Mouse (Mus musculus): ENCODE measurements around the gene Tm7sf2. TPM values are rescaled to one million over a fixed set of nuclear protein-coding genes. Genes with fewer than 3 reads are reported as not detected.

Tm7sf2 gene
- total and polyA plus RNA-seq, 3 experiments = 15.0 to 24.0 (median 17.2) TPM

GRCm38 (mm10) chr19:6038326-6038725 lies 29.8 kb downstream of the Tm7sf2 start:
- Histone ChIP-seq H3K27me3 (ENCODE audit: insufficient read depth, low read length) (0 out of 2 replicates have a peak, but pooled peaks cover 2% of the 10 kb centered on the region), H3K4me1 (ENCODE audit: insufficient read depth, low read depth, low read length) (peaks cover 13% of the 10 kb centered on the region), H3K4me3 (ENCODE audit: low read depth, low read length) (no peak overlapping the region), H3K36me3 (replicated peaks) (peaks cover 13% of the 10 kb centered on the region), H3K9me3 (replicated peaks) (no peaks in the 10 kb centered on the region)
- DNase-seq (ENCODE audit: low spot score) = no peak
- no peak for TF ChIP-seq GATA1 (IDR thresholded peaks at IDR 0.05; ENCODE audit: borderline replicate concordance, low read length)
- TF ChIP-seq TAL1 (conservative IDR thresholded peaks at IDR 0.05; ENCODE audit: low read depth, low read length) = no peak
- no peak for TF ChIP-seq POLR2AphosphoS5 (IDR thresholded peaks at IDR 0.05; ENCODE audit: insufficient replicate concordance, low read depth, low read length)
- no peak for ATAC-seq (ENCODE audit: extremely low read depth, insufficient number of reproducible peaks, low FRiP score, poor library complexity, severe bottlenecking)

GRCm38 (mm10) chr19:6037695-6038094 lies 30.5 kb downstream of the Tm7sf2 start:
- H3K4me3 ChIP-seq (ENCODE audit: low read depth, low read length) = no peak overlapping the region
- peaks cover 4% of the 10 kb centered on the region; the same call in 1 of the 2 replicates for H3K27me3 ChIP-seq (ENCODE audit: insufficient read depth, low read length)
- ATAC-seq (ENCODE audit: extremely low read depth, insufficient number of reproducible peaks, low FRiP score, poor library complexity, severe bottlenecking) (no peak), DNase-seq (ENCODE audit: low spot score) (no peak)
- H3K4me1 ChIP-seq (ENCODE audit: insufficient read depth, low read depth, low read length) = peaks cover 14% of the 10 kb centered on the region
- peaks cover 13% of the 10 kb centered on the region for H3K36me3 ChIP-seq (replicated peaks)
- H3K9me3 ChIP-seq (replicated peaks) = no peaks in the 10 kb centered on the region
- TF ChIP-seq POLR2AphosphoS5 (IDR thresholded peaks at IDR 0.05; ENCODE audit: insufficient replicate concordance, low read depth, low read length) = no peak
- TF ChIP-seq GATA2 (IDR thresholded peaks at IDR 0.05; ENCODE audit: borderline replicate concordance, low read depth, low read length) = no peak
- no peak for TF ChIP-seq CTCF (IDR thresholded peaks at IDR 0.05; ENCODE audit: low read depth, low read length)
- TF ChIP-seq GATA1 (IDR thresholded peaks at IDR 0.05; ENCODE audit: borderline replicate concordance, low read length) = no peak
- no peak for TF ChIP-seq TAL1 (conservative IDR thresholded peaks at IDR 0.05; ENCODE audit: low read depth, low read length)

- no peaks in the 10 kb centered on the region for H3K9me3 ChIP-seq (replicated peaks)
- H3K4me3 ChIP-seq (ENCODE audit: low read depth, low read length) = no peak overlapping the region
- TF ChIP-seq TAL1 (conservative IDR thresholded peaks at IDR 0.05; ENCODE audit: low read depth, low read length) (no peak), GATA1 (IDR thresholded peaks at IDR 0.05; ENCODE audit: borderline replicate concordance, low read length) (no peak), POLR2AphosphoS5 (IDR thresholded peaks at IDR 0.05; ENCODE audit: insufficient replicate concordance, low read depth, low read length) (no peak), CTCF (IDR thresholded peaks at IDR 0.05; ENCODE audit: low read depth, low read length) (no peak), GATA2 (IDR thresholded peaks at IDR 0.05; ENCODE audit: borderline replicate concordance, low read depth, low read length) (no peak)
- DNase-seq (ENCODE audit: low spot score) (no peak), ATAC-seq (ENCODE audit: extremely low read depth, insufficient number of reproducible peaks, low FRiP score, poor library complexity, severe bottlenecking) (no peak)
- H3K4me1 ChIP-seq (ENCODE audit: insufficient read depth, low read depth, low read length) = peaks cover 14% of the 10 kb centered on the region; the same call in 1 of the 2 replicates
- H3K36me3 ChIP-seq (replicated peaks) = no peaks in the 10 kb centered on the region
- peaks cover 10% of the 10 kb centered on the region for H3K27me3 ChIP-seq (ENCODE audit: insufficient read depth, low read length)
Measured at GRCm38 (mm10) chr19:6035966-6036585, 32.1 kb downstream of the Tm7sf2 start.

- Histone ChIP-seq H3K9me3 (replicated peaks) (no peaks in the 10 kb centered on the region), H3K27me3 (ENCODE audit: insufficient read depth, low read length) (peaks cover 17% of the 10 kb centered on the region), H3K4me1 (ENCODE audit: insufficient read depth, low read depth, low read length) (peaks cover 27% of the 10 kb centered on the region), H3K36me3 (replicated peaks) (no peaks in the 10 kb centered on the region), H3K4me3 (ENCODE audit: low read depth, low read length) (no peak overlapping the region)
- ATAC-seq (ENCODE audit: extremely low read depth, insufficient number of reproducible peaks, low FRiP score, poor library complexity, severe bottlenecking) = no peak
- TF ChIP-seq CTCF (IDR thresholded peaks at IDR 0.05; ENCODE audit: low read depth, low read length) = no peak
- no peak for TF ChIP-seq GATA1 (IDR thresholded peaks at IDR 0.05; ENCODE audit: borderline replicate concordance, low read length)
- TF ChIP-seq GATA2 (IDR thresholded peaks at IDR 0.05; ENCODE audit: borderline replicate concordance, low read depth, low read length) = no peak
- no peak for TF ChIP-seq POLR2AphosphoS5 (IDR thresholded peaks at IDR 0.05; ENCODE audit: insufficient replicate concordance, low read depth, low read length)
- TF ChIP-seq TAL1 (conservative IDR thresholded peaks at IDR 0.05; ENCODE audit: low read depth, low read length) = no peak
- DNase-seq (ENCODE audit: low spot score) = no peak
Measured at GRCm38 (mm10) chr19:6030520-6031280, 37.5 kb downstream of the Tm7sf2 start.

DNA sequence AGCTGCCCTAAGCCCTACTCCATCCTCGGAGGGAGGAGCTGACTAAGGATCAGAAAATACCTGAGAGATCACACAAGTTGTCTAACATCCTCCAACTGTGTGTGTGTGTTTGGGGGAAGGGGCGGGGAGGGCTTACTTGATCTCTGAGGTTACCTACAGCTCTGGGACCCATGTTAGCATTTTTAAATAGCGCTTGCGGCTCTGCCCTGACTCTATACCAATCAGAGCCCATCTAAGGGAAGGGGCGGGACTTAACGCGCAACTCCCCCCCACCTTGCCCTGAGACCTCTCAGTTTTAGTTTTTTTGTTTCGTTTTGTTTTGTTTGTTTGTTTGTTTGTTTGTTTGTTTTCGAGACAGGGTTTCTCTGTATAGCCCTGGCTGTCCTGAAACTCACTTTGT lies 38.7 kb downstream of the Tm7sf2 start:
- Histone ChIP-seq H3K27me3 (ENCODE audit: insufficient read depth, low read length) (peaks cover 28% of the 10 kb centered on the region), H3K4me3 (ENCODE audit: low read depth, low read length) (no peak overlapping the region), H3K9me3 (replicated peaks) (no peaks in the 10 kb centered on the region), H3K4me1 (ENCODE audit: insufficient read depth, low read depth, low read length) (peaks cover 27% of the 10 kb centered on the region), H3K36me3 (replicated peaks) (no peaks in the 10 kb centered on the region)
- no peak for ATAC-seq (ENCODE audit: extremely low read depth, insufficient number of reproducible peaks, low FRiP score, poor library complexity, severe bottlenecking)
- TF ChIP-seq GATA1 (IDR thresholded peaks at IDR 0.05; ENCODE audit: borderline replicate concordance, low read length) = no peak
- TF ChIP-seq CTCF (IDR thresholded peaks at IDR 0.05; ENCODE audit: low read depth, low read length) = no peak
- TF ChIP-seq TAL1 (conservative IDR thresholded peaks at IDR 0.05; ENCODE audit: low read depth, low read length) = no peak
- TF ChIP-seq POLR2AphosphoS5 (IDR thresholded peaks at IDR 0.05; ENCODE audit: insufficient replicate concordance, low read depth, low read length) = no peak
- no peak for TF ChIP-seq GATA2 (IDR thresholded peaks at IDR 0.05; ENCODE audit: borderline replicate concordance, low read depth, low read length)
- DNase-seq (ENCODE audit: low spot score) = no peak

- ATAC-seq (ENCODE audit: extremely low read depth, insufficient number of reproducible peaks, low FRiP score, poor library complexity, severe bottlenecking) (no peak), DNase-seq (ENCODE audit: low spot score) (no peak)
- no peaks in the 10 kb centered on the region for H3K36me3 ChIP-seq (replicated peaks)
- H3K4me3 ChIP-seq (ENCODE audit: low read depth, low read length) = no peak overlapping the region
- no peaks in the 10 kb centered on the region for H3K9me3 ChIP-seq (replicated peaks)
- peaks cover 27% of the 10 kb centered on the region for H3K4me1 ChIP-seq (ENCODE audit: insufficient read depth, low read depth, low read length)
- TF ChIP-seq GATA2 (IDR thresholded peaks at IDR 0.05; ENCODE audit: borderline replicate concordance, low read depth, low read length) (no peak), TAL1 (conservative IDR thresholded peaks at IDR 0.05; ENCODE audit: low read depth, low read length) (no peak), GATA1 (IDR thresholded peaks at IDR 0.05; ENCODE audit: borderline replicate concordance, low read length) (no peak)
- H3K27me3 ChIP-seq (ENCODE audit: insufficient read depth, low read length) = peaks cover 30% of the 10 kb centered on the region
Measured at GRCm38 (mm10) chr19:6028991-6029390, 39.2 kb downstream of the Tm7sf2 start.

Measured in G1E (cell line).